Mouse (Mus musculus) lung, adult 2 months (tissue): ENCODE results near the gene Ppp1r9a.

Source experiments
- CTCF ChIP-seq: fragments of 200-500 bp; IDR thresholded peaks from 2 replicates; pipeline ENCODE4 v1.5.1; 2011; ENCODE audit warnings: mild to moderate bottlenecking, low read length, control low read depth; ENCODE audit not compliant: insufficient read depth
- POLR2A ChIP-seq: fragments of 200-500 bp; IDR thresholded peaks from 2 replicates; pipeline ENCODE4 v1.6.1; 2011; ENCODE audit warnings: low read depth, mild to moderate bottlenecking, control low read depth, low read length, borderline replicate concordance; ENCODE audit errors: extremely low read depth

DNA sequence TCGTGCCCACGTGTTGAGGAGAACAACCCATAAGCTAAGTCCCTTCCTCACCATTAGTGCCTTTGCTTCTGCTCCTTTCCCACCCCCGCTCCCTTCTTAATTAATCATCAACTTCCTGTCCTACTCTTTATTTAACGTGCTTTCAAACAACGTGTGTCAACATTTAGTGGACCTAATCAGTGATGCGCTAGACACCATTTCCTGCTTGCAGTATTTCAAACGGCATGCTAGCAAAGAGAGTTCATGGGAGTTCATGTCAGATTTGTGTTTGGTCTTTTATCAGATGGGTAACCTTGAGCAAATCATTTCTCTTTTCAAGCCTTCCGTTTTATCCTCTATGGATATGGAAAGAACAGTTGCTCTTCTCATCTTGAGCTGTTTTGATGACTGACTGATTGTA, 210.4 kb downstream of the Ppp1r9a start:
- TF ChIP-seq CTCF (no peak), POLR2A (no peak)
